Mouse (Mus musculus): ENCODE data around the gene Gm3298.
"Not testable (repeated sequence)": the region's sequence is repeated elsewhere in the genome, so short reads cannot be mapped to it uniquely, and the experiment has no call there.

The Gm3298 gene

GRCm38 (mm10) chr14:5015591-5015990 is at the start of gene Gm3298:
Gene Gm3298, plus strand, starts transcription at chr14:5015891.
- not testable (repeated sequence) for DNase-seq (ENCODE audit: low spot score)

DNA sequence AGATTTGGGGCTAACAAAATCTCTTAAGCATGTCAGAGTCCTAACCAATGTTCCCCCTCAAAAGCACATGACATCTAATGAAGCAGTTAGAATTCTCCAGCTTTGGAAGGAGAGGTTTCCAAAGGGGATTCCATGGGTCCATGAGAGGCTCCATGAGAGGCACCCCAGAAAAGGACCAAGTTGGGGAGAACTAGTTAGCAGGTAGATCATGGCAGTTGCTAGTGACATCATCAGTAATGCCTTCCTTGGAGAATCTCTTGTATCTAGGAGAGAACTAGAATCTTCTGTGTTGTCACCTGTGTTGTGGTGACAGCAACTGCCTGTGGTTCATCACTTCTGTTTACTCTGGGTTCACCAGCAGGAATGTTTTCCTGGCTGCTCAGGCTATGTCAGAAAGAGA is 32.1 kb upstream of the Gm3298 start, which contains the start of gene Gm8297:
TSS of gene Gm8297 (plus strand) at position 301 of the 400 bp plus-strand sequence.
- not testable (repeated sequence) for DNase-seq (ENCODE audit: low spot score)

GRCm38 (mm10) chr14:5050329-5050728 is 34.6 kb downstream of the Gm3298 start, which contains the start of gene 4930555G01Rik:
Gene 4930555G01Rik, plus strand, starts transcription at chr14:5050629.
- DNase-seq (ENCODE audit: low spot score) = not testable (repeated sequence)
